9 mouse cellular contexts compared by ENCODE assay signal in the genomic region with DNA sequence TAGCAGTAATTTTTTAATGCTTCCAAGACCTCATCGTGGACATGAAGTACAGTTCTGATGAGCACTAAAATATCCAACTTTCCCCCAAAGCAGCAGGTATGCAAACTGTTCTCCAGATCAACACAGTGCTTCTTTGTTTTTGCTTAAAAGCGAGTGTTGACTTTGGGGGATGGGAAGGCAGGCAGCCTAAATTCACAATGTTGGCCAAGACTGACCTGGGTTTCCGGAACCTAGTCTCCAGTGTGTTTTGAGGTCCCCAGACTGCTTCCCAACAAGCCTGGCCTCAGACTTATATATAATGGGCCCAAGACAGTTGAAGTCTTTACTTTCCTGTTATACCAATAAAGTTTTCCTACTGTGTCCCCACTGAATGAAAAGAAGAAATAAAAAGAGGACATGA.
DNase-seq lines count a peak whose midpoint lies in the region; ATAC-seq and TF ChIP-seq lines count a peak whose summit lies in the region.
"Had no signal": no experiment of that assay in that cellular context is flagged by ENCODE, and none has a peak within 500 bp of the region (broad histone marks: within the 10 kb centered on the region; RNA-seq: fewer than 3 reads in every experiment).

No protein-coding gene starts in this region.

- no peak for ATAC-seq in limb, embryonic 15.5 days (ENCODE audit: insufficient number of reproducible peaks, low FRiP score, low TSS enrichment, low read depth)

- no peaks in the 10 kb centered on the region for H3K9me3 ChIP-seq in embryonic facial prominence, embryonic 10.5 days
- H3K9me3 ChIP-seq in limb, embryonic 15.5 days: no peaks in the 10 kb centered on the region

- H3K4me2 ChIP-seq in limb, embryonic 15.5 days: no peak overlapping the region

- no peak overlapping the region for H3K9ac ChIP-seq in heart, adult 2 months (ENCODE audit: low read depth, low read length)
- no peak overlapping the region for H3K9ac ChIP-seq in limb, embryonic 15.5 days

- H3K27ac ChIP-seq in heart, adult 2 months: peak overlapping the region; percentile 64
- peak overlapping the region; percentile 71 for H3K27ac ChIP-seq in left cerebral cortex, adult 2 months
- peak overlapping the region; percentile 83 for H3K27ac ChIP-seq in embryonic facial prominence, embryonic 10.5 days (replicated peaks)
- peak overlapping the region; percentile 55 for H3K27ac ChIP-seq in limb, embryonic 15.5 days

- H3K36me3 ChIP-seq in heart, adult 2 months (ENCODE audit: control insufficient read depth, insufficient read depth, low read length): peaks cover 4% of the 10 kb centered on the region
- H3K36me3 ChIP-seq in embryonic facial prominence, embryonic 10.5 days (replicated peaks): peaks cover 14% of the 10 kb centered on the region; the same call in 1 of the 2 replicates
- no peaks in the 10 kb centered on the region for H3K36me3 ChIP-seq in limb, embryonic 15.5 days

- no peak for DNase-seq in heart, adult 2 months
- no peak for DNase-seq in heart, postnatal 36 days
- no peak for DNase-seq in left cerebral cortex, adult 2 months (ENCODE audit: extremely low spot score in 1 of 2, low spot score in 2 of 2)
- DNase-seq in left cerebral cortex, postnatal 25 days (ENCODE audit: low spot score in 2 of 2): no peak
- DNase-seq in embryonic facial prominence, embryonic 10.5 days (ENCODE audit: low spot score): peak; percentile 49
- no peak for DNase-seq in ovary, postnatal 10 days (ENCODE audit: low spot score)
- DNase-seq in layer of hippocampus, adult 18-20 months (ENCODE audit: low spot score in 2 of 2): no peak
- DNase-seq: right cerebral cortex, adult 18-20 months had no signal

- TF ChIP-seq POLR2A in heart, adult 2 months (IDR thresholded peaks at IDR 0.05; ENCODE audit: insufficient read depth, low read depth, low read length): no peak

- no peak for TF ChIP-seq CTCF in heart, adult 2 months (IDR thresholded peaks at IDR 0.05)
- no peak for TF ChIP-seq CTCF in left cerebral cortex, adult 2 months (IDR thresholded peaks at IDR 0.05)

- no peaks in the 10 kb centered on the region for H3K79me2 ChIP-seq in heart, adult 2 months (replicated peaks; ENCODE audit: control insufficient read depth, insufficient read depth, low read length)

- 0 out of 2 replicates have a peak, but pooled peaks have one; percentile 19 for TF ChIP-seq EP300 in heart, adult 2 months (IDR thresholded peaks at IDR 0.05; ENCODE audit: insufficient read depth, low read depth, low read length)

- no peaks in the 10 kb centered on the region for H3K27me3 ChIP-seq in heart, adult 2 months (ENCODE audit: control insufficient read depth, insufficient read depth, low read length)
- H3K27me3 ChIP-seq in embryonic facial prominence, embryonic 10.5 days (replicated peaks; ENCODE audit: low read depth, poor library complexity, severe bottlenecking): no peaks in the 10 kb centered on the region
- no peaks in the 10 kb centered on the region for H3K27me3 ChIP-seq in limb, embryonic 15.5 days

- H3K4me3 ChIP-seq in heart, adult 2 months: no peak overlapping the region
- H3K4me3 ChIP-seq in left cerebral cortex, adult 2 months: no peak overlapping the region
- H3K4me3 ChIP-seq in embryonic facial prominence, embryonic 10.5 days: no peak overlapping the region
- H3K4me3 ChIP-seq in limb, embryonic 15.5 days: no peak overlapping the region

- 42% methylated on average over 3 of the region's 3 CpGs for WGBS in heart, adult 2 months
- 28% methylated on average over 3 of the region's 3 CpGs for WGBS in embryonic facial prominence, embryonic 10.5 days
- 64% methylated on average over 3 of the region's 3 CpGs for WGBS in limb, embryonic 15.5 days

- H3K4me1 ChIP-seq in heart, adult 2 months (ENCODE audit: control insufficient read depth, insufficient read depth, low read length): peaks cover 19% of the 10 kb centered on the region
- H3K4me1 ChIP-seq in embryonic facial prominence, embryonic 10.5 days: peaks cover 57% of the 10 kb centered on the region
- H3K4me1 ChIP-seq in limb, embryonic 15.5 days: peaks cover 35% of the 10 kb centered on the region

- intact Hi-C loops in heart, adult 2 months (cut with DNase I): no loop called here
- intact Hi-C loops in heart, postnatal 36 days (cut with DNase I): no loop called here
- intact Hi-C loops in left cerebral cortex, adult 2 months (cut with DNase I): no loop called here
- intact Hi-C loops in left cerebral cortex, postnatal 25 days (cut with DNase I): no loop called here
